Mouse (Mus musculus): ENCODE data around the gene Strn3.
"Not testable (repeated sequence)": the region's sequence is repeated elsewhere in the genome, so short reads cannot be mapped to it uniquely, and the experiment has no call there.

Gene Strn3

DNA sequence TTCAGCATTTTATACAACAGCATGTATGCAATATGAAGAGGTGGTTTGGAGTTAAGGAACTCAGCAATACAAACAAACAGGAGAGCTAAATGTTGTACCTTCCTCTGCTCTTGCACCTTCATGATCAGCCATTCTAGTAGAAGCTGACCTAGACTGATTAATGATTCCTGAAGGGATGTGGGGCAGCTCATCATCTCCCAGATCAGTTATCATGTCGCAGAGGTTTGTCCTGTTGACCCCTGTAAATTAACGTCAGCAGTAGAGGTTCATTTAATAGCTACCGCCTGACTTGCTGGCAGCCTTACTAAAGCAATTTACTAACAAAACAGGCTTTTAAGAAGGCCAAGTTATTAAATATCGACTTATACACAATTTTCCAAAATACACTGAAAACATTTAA is 58.2 kb downstream of the Strn3 start:
- in situ Hi-C loops (cut with MboI; ENCODE audit: unreplicated experiment in 2 of 2): no loop called here

- in situ Hi-C loops (cut with MboI; ENCODE audit: unreplicated experiment in 2 of 2): loop anchor here (5.0 to 10.0 kb wide), 2 partner anchors 219 to 221 kb away; no protein-coding TSS in a partner anchor
Measured at GRCm38 (mm10) chr12:51623366-51623694, 68.4 kb downstream of the Strn3 start.

DNA sequence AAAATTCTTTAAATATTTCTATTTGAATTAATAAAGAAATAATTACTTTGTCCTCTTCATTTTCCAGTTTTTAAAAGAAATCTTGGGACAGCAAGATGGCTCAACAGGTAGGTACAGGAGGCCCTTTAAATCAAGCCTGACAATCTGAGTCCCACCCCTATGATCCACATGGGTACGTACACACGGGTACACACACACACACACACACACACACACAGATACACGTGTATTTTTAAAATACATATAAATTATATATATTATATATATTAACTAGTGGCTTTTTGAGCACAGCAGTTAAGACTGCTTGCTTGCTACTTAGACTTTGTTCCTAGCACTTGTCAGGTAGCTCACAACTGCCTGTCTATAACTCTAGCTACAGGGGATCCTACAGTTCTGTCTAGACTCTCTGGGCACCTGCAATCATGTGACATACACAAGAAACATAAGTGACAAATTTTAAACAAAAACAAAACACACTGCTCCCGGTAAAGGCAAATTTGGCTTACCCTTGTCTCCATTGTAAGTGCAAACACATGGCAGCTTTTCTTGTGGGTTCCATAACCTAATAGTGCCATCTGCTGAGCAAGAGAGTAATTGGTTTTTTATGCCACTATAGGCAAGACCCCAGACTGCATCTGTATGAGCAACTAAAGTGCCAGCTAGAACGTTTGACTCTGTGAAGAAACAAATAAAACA is 68.9 kb downstream of the Strn3 start:
- in situ Hi-C loops (cut with MboI; ENCODE audit: unreplicated experiment in 2 of 2): loop anchor here (5.0 to 10.0 kb wide), 2 partner anchors 218 to 221 kb away; no protein-coding TSS in a partner anchor

- in situ Hi-C loops (cut with MboI; ENCODE audit: unreplicated experiment in 2 of 2): loop anchor here (5.0 to 10.0 kb wide), 2 partner anchors 216 to 219 kb away; no protein-coding TSS in a partner anchor
Measured at GRCm38 (mm10) chr12:51621161-51621560, 70.5 kb downstream of the Strn3 start.

GRCm38 (mm10) chr12:51620572-51620971 is 71.1 kb downstream of the Strn3 start:
- in situ Hi-C loops (cut with MboI; ENCODE audit: unreplicated experiment in 2 of 2): loop anchor here (5.0 to 10.0 kb wide), 2 partner anchors 216 to 218 kb away; no protein-coding TSS in a partner anchor

- in situ Hi-C loops (cut with MboI; ENCODE audit: unreplicated experiment in 2 of 2): no loop called here
Measured at GRCm38 (mm10) chr12:51612361-51612760, 79.3 kb downstream of the Strn3 start.

DNA sequence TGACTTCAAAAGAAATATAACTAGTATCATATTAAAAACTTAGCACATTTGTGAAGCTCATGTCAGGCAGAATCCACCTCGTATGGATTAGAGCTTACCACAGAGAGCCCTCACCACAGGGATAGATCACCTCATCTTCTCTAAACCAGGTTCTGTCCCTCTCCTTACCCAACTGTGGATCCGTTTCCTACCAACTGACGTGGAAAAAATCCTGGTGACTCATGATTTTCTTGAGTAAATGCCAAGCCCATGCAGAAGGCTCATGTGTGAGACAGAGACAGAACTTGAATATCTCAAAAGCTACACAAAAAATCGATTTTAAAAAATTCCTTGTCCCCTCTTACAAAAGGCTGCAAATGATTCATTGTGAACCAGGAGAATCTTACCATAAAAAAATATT is 85.6 kb downstream of the Strn3 start:
- in situ Hi-C loops (cut with MboI; ENCODE audit: unreplicated experiment in 2 of 2): no loop called here

GRCm38 (mm10) chr12:51603306-51603705 is 88.4 kb downstream of the Strn3 start:
- in situ Hi-C loops (cut with MboI; ENCODE audit: unreplicated experiment in 2 of 2): no loop called here

GRCm38 (mm10) chr12:51594030-51594470 is 97.6 kb downstream of the Strn3 start:
- in situ Hi-C loops (cut with MboI; ENCODE audit: unreplicated experiment in 2 of 2): no loop called here

DNA sequence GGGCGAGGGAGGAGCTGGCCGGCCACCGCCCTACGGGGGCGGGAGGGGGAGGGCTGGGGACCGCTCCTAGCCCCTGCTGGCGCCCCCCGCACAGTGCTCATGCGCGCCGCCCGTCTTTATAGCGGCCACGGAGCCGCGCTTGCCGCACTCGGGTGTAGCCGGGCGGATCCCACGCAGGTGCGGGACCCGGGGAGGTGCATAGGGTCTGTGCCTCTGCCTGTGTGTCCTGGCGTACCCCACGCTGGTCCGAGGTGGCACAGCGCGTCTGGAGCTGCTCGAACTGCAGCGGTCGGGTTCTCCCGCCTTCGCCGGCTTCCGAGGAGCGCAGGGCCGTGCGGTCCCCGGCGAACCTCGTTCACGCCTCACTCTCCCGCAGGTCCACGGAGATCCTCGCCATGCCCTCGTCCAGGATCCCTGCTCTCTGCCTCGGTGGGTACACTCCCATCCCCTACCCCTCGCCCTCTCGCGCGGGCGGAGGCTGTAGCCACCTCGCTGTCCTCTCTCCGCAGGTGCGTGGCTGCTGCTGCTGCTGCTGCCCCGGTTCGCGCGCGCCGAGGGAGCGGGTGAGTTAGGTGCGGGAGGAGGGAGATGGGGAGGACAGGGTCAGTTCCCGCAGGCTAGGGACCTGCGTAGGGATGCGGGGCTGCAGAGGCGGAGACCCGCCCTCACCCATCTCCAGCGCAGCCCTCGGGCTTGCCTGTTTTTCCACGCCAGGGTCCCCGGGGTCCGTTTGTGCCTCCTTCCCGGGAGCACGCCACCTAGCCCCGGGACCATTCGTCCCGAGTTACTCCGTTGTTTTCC is 98.3 kb downstream of the Strn3 start, which contains the start of gene Coch:
TSS of gene Coch (plus strand) at position 113 of the 801 bp plus-strand sequence.
- in situ Hi-C loops (cut with MboI; ENCODE audit: unreplicated experiment in 2 of 2): no loop called here

DNA sequence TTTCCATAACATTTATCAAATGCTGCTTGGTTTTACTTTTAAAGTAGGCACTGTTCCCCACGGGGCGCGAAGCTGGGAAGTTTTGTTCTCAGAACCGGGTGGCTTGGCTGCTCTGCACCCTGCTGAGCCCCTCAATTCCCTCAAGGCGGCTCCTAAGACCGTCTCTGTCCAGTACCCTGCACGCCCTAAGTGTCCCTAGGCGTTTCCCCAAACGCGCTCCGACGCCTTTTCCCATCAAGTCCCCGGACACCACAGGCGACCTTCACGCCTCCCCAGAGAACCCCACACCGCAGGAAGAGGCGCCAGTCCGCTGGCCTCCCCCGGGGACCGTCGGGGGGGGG is 98.8 kb downstream of the Strn3 start:
- in situ Hi-C loops (cut with MboI; ENCODE audit: unreplicated experiment in 2 of 2): no loop called here

DNA sequence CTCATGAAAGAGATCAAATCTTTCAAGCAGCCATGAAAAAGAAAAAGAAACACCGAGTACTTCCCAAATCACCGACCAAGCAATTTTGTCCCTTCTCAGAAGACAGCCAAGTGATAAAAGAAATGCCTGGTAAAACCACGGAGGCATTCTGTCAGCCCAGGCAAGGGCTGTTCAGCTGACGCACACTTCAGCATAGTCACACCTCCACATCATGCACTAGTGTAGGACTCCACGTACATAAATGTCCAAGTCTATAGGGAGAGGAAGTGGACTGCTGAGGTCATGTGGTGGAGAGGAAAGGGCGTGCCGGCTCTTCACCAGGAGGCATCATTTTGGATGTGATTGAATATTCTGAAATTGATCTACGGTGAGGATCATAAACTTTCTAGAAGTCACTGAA is 99.8 kb downstream of the Strn3 start:
- in situ Hi-C loops (cut with MboI; ENCODE audit: unreplicated experiment in 2 of 2): no loop called here

DNA sequence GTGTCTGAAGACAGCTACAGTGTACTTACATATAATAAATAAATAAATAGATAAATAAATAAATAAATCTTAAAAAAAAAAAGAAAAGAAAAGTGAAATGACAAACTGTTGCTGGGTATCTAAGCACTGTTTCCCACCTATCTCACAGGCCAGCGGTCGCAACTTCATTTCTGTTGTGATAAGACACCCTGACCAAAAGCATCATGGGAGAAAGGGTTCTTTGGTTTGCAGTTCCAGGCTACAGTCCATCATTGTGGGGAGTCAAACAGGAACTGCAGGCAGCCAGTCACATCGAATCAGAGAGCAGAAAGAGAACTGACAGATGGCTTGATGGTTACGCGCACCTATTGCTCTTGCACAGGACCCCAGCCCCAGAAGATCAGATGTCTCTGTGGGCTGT is 102.4 kb downstream of the Strn3 start:
- in situ Hi-C loops (cut with MboI; ENCODE audit: unreplicated experiment in 2 of 2): no loop called here

DNA sequence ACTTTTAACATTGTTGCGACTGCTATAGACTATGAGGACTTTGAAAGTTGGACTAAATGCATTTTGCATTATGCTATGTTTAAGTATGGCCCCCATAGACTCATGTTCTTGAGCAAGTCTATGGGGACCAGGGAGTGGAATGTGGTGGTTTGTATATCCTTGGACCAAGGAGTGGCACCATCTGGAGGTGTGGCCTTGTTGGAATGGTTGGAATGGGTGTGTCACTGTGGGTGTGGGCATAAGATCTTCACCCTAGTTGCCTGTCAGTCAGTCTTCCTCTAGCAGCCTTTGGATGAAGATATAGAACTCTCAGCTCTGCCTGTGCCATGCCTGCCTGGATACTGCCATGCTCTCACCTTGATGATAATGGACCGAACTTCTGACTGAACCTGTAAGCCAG is 113.9 kb downstream of the Strn3 start:
- in situ Hi-C loops (cut with MboI; ENCODE audit: unreplicated experiment in 2 of 2): not testable (repeated sequence)

DNA sequence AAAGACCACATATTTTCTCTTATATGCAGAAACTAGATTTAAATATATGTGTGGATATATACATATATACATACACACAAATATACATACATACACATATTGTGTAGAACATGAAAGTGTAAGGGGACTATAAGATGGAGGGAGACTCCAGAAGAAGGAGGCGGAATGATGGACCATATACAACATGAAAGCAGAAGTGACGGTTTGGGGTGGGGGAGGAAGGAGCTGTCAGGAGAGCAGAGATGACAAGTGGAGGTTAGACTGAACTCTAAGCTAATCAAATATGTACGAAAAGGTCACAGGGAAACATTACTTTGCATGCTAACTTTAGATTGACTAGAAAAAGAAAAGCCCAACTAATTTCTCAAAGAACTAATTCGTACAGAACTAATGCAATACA is 119.0 kb downstream of the Strn3 start:
- in situ Hi-C loops (cut with MboI; ENCODE audit: unreplicated experiment in 2 of 2): no loop called here

GRCm38 (mm10) chr12:51569944-51570343 is 121.8 kb downstream of the Strn3 start:
- in situ Hi-C loops (cut with MboI; ENCODE audit: unreplicated experiment in 2 of 2): no loop called here

DNA sequence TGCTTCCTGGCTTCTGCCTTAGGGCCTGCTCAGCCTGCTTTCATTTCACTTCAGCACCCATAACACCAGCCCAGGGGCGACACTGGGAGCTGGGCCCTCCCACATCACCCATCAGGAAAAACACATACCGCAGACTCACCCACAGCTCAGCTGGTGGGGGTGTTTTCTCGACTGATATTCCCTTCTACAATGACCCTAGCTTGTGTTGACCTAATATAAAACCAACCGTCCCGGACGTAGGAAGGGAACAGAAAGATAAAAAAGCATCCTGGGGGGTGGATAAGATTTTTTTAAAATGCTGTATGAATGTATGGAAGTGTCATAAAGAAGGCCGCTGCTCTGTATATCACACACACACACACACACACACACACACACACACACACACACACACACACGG is 122.2 kb downstream of the Strn3 start:
- in situ Hi-C loops (cut with MboI; ENCODE audit: unreplicated experiment in 2 of 2): no loop called here

- in situ Hi-C loops (cut with MboI; ENCODE audit: unreplicated experiment in 2 of 2): no loop called here
Measured at GRCm38 (mm10) chr12:51567225-51567624, 124.5 kb downstream of the Strn3 start.

GRCm38 (mm10) chr12:51561416-51561815 is 130.3 kb downstream of the Strn3 start:
- in situ Hi-C loops (cut with MboI; ENCODE audit: unreplicated experiment in 2 of 2): no loop called here

Measured in v-Abl transformed pro-B cells (cell line).